Mouse (Mus musculus): ENCODE measurements at regions not wholly inside any gene's neighbourhood (a gene's known extent, or its start where the extent isn't known, plus 50 kb on each side); places are given as distances from the start of the nearest gene placed in this dataset.

DNA sequence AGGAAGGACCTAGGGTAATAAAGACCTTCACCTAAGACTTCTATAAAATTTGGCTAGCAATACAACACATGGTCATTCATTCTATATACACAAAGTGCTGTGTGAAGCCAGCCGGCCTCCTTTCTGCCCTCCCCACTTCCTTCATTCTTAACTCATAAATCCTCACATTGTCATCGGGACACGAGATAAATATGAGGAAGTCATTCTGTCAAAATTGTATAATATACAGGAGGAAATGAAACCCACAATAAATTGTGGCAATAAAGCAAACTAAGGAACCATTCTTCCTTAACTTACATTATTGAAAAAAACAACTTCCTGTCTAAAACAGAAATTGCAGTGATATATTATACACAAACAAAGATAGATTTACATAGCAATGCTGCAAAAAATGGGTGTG lies 275.9 kb upstream of the Trib2 start:
- H3K4me1 ChIP-seq (ENCODE audit: control insufficient read depth, insufficient read depth, low read length), result no peaks in the 10 kb centered on the region; the same call in 1 of the 2 replicates
- no peaks in the 10 kb centered on the region for H3K36me3 ChIP-seq (ENCODE audit: control insufficient read depth, insufficient read depth, low read length)
- no peaks in the 10 kb centered on the region for H3K9me3 ChIP-seq (ENCODE audit: control insufficient read depth, low read length)
- no peaks in the 10 kb centered on the region for H3K27me3 ChIP-seq (ENCODE audit: control insufficient read depth, insufficient read depth, low read length)
- H3K27ac ChIP-seq (ENCODE audit: low read depth, low read length), result no peak overlapping the region
- no peak for DNase-seq (ENCODE audit: low spot score)
- H3K4me2 ChIP-seq (ENCODE audit: low read depth), result no peak overlapping the region
- no peak overlapping the region for H3K9ac ChIP-seq (ENCODE audit: low read length)
- 79% methylated on average over 3 of the region's 3 CpGs for WGBS
- H3K4me3 ChIP-seq (ENCODE audit: low read depth, low read length), result no peak overlapping the region
- ATAC-seq (ENCODE audit: insufficient read depth, low FRiP score, low TSS enrichment), result no peak

GRCm38 (mm10) chr12:16091336-16091735 lies 274.6 kb upstream of the Trib2 start:
- H3K4me1 ChIP-seq (ENCODE audit: control insufficient read depth, insufficient read depth, low read length), result no peaks in the 10 kb centered on the region; the same call in 1 of the 2 replicates
- no peaks in the 10 kb centered on the region for H3K36me3 ChIP-seq (ENCODE audit: control insufficient read depth, insufficient read depth, low read length)
- no peak overlapping the region for H3K9ac ChIP-seq (ENCODE audit: low read length)
- ATAC-seq (ENCODE audit: insufficient read depth, low FRiP score, low TSS enrichment) (no peak), DNase-seq (ENCODE audit: low spot score) (peak; percentile 26)
- H3K4me3 ChIP-seq (ENCODE audit: low read depth, low read length), result no peak overlapping the region
- no peaks in the 10 kb centered on the region for H3K27me3 ChIP-seq (ENCODE audit: control insufficient read depth, insufficient read depth, low read length)
- no peak overlapping the region for H3K4me2 ChIP-seq (ENCODE audit: low read depth)
- no peaks in the 10 kb centered on the region for H3K9me3 ChIP-seq (ENCODE audit: control insufficient read depth, low read length)
- 25% methylated on average over 6 of the region's 6 CpGs for WGBS
- H3K27ac ChIP-seq (ENCODE audit: low read depth, low read length), result no peak overlapping the region

DNA sequence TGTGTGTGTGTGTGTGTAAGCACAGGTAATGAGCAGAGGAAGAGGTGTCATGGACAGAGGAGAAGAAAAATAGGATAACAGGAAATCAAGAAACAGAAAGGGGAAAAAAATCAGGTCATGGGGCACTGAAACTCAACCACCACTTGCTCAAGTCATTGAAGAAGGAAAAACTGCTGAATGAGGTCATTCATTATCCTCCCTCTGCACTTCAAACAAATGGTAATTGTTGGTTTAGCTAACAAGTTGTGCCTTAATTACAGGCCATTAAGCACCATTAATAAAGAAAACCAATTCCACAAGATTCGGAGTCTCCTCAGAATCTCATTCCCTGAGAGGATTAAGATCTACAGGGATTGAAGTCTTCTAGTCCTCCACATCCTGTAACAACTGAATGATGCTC lies 266.5 kb upstream of the Trib2 start:
- no peaks in the 10 kb centered on the region for H3K36me3 ChIP-seq (ENCODE audit: control insufficient read depth, insufficient read depth, low read length)
- DNase-seq (ENCODE audit: low spot score) (no peak), ATAC-seq (ENCODE audit: insufficient read depth, low FRiP score, low TSS enrichment) (no peak)
- H3K27ac ChIP-seq (ENCODE audit: low read depth, low read length), result no peak overlapping the region
- WGBS, result 21% methylated on average over 1 of the region's 1 CpGs
- no peaks in the 10 kb centered on the region for H3K4me1 ChIP-seq (ENCODE audit: control insufficient read depth, insufficient read depth, low read length)
- H3K9ac ChIP-seq (ENCODE audit: low read length), result no peak overlapping the region
- H3K4me3 ChIP-seq (ENCODE audit: low read depth, low read length), result no peak overlapping the region
- H3K9me3 ChIP-seq (ENCODE audit: control insufficient read depth, low read length), result no peaks in the 10 kb centered on the region
- no peaks in the 10 kb centered on the region for H3K27me3 ChIP-seq (ENCODE audit: control insufficient read depth, insufficient read depth, low read length)
- H3K4me2 ChIP-seq (ENCODE audit: low read depth), result no peak overlapping the region

GRCm38 (mm10) chr12:16077215-16077614 lies 260.5 kb upstream of the Trib2 start:
- no peak overlapping the region for H3K27ac ChIP-seq (ENCODE audit: low read depth, low read length)
- H3K9ac ChIP-seq (ENCODE audit: low read length), result no peak overlapping the region
- no peaks in the 10 kb centered on the region for H3K27me3 ChIP-seq (ENCODE audit: control insufficient read depth, insufficient read depth, low read length)
- no peak overlapping the region for H3K4me2 ChIP-seq (ENCODE audit: low read depth)
- ATAC-seq (ENCODE audit: insufficient read depth, low FRiP score, low TSS enrichment) (no peak), DNase-seq (ENCODE audit: low spot score) (no peak)
- no peaks in the 10 kb centered on the region for H3K4me1 ChIP-seq (ENCODE audit: control insufficient read depth, insufficient read depth, low read length)
- H3K4me3 ChIP-seq (ENCODE audit: low read depth, low read length), result no peak overlapping the region
- H3K36me3 ChIP-seq (ENCODE audit: control insufficient read depth, insufficient read depth, low read length), result no peaks in the 10 kb centered on the region
- 92% methylated on average over 1 of the region's 1 CpGs for WGBS
- H3K9me3 ChIP-seq (ENCODE audit: control insufficient read depth, low read length), result no peaks in the 10 kb centered on the region

GRCm38 (mm10) chr12:16075962-16076361 lies 259.2 kb upstream of the Trib2 start:
- Histone ChIP-seq H3K27ac (ENCODE audit: low read depth, low read length) (no peak overlapping the region), H3K36me3 (ENCODE audit: control insufficient read depth, insufficient read depth, low read length) (no peaks in the 10 kb centered on the region), H3K4me3 (ENCODE audit: low read depth, low read length) (no peak overlapping the region), H3K4me1 (ENCODE audit: control insufficient read depth, insufficient read depth, low read length) (no peaks in the 10 kb centered on the region), H3K4me2 (ENCODE audit: low read depth) (no peak overlapping the region), H3K9me3 (ENCODE audit: control insufficient read depth, low read length) (no peaks in the 10 kb centered on the region), H3K9ac (ENCODE audit: low read length) (no peak overlapping the region), H3K27me3 (ENCODE audit: control insufficient read depth, insufficient read depth, low read length) (no peaks in the 10 kb centered on the region)
- WGBS, result 77% methylated on average over 2 of the region's 2 CpGs
- ATAC-seq (ENCODE audit: insufficient read depth, low FRiP score, low TSS enrichment) (no peak), DNase-seq (ENCODE audit: low spot score) (no peak)

DNA sequence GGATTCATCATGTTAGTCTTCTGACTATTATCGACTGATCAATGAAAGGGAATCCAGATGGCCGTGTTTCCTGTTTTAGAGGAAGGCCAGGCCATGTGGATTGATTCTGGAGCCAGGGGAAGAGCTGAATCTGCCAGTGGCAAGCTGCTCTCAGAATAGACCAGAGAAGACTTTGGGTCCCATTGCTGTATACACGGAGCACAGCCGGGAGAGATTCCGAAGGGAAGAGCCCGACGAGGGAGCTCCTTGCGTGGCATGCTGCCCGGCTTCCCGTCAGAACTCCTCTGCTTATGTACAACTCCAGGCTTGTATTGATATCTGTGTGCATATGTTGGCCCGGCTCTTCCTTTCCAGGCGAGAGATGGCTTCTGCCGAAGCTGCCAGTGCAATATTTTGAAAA lies 252.2 kb upstream of the Trib2 start:
- 95% methylated on average over 13 of the region's 13 CpGs for whole genome bisulfite sequencing
- no peak overlapping the region for H3K4me2 ChIP-seq (ENCODE audit: low read depth)
- no peak overlapping the region for H3K27ac ChIP-seq (ENCODE audit: low read depth, low read length)
- H3K9ac ChIP-seq (ENCODE audit: low read length), result no peak overlapping the region
- H3K9me3 ChIP-seq (ENCODE audit: control insufficient read depth, low read length), result no peaks in the 10 kb centered on the region
- H3K4me1 ChIP-seq (ENCODE audit: control insufficient read depth, insufficient read depth, low read length), result no peaks in the 10 kb centered on the region
- H3K36me3 ChIP-seq (ENCODE audit: control insufficient read depth, insufficient read depth, low read length), result no peaks in the 10 kb centered on the region
- ATAC-seq (ENCODE audit: insufficient read depth, low FRiP score, low TSS enrichment) (no peak), DNase-seq (ENCODE audit: low spot score) (no peak)
- H3K4me3 ChIP-seq (ENCODE audit: low read depth, low read length), result no peak overlapping the region
- no peaks in the 10 kb centered on the region for H3K27me3 ChIP-seq (ENCODE audit: control insufficient read depth, insufficient read depth, low read length)

- Histone ChIP-seq H3K4me2 (ENCODE audit: low read depth) (no peak overlapping the region), H3K4me1 (ENCODE audit: control insufficient read depth, insufficient read depth, low read length) (no peaks in the 10 kb centered on the region), H3K27me3 (ENCODE audit: control insufficient read depth, insufficient read depth, low read length) (no peaks in the 10 kb centered on the region), H3K9ac (ENCODE audit: low read length) (no peak overlapping the region), H3K9me3 (ENCODE audit: control insufficient read depth, low read length) (no peaks in the 10 kb centered on the region), H3K36me3 (ENCODE audit: control insufficient read depth, insufficient read depth, low read length) (no peaks in the 10 kb centered on the region), H3K4me3 (ENCODE audit: low read depth, low read length) (no peak overlapping the region), H3K27ac (ENCODE audit: low read depth, low read length) (no peak overlapping the region)
- ATAC-seq (ENCODE audit: insufficient read depth, low FRiP score, low TSS enrichment) (no peak), DNase-seq (ENCODE audit: low spot score) (no peak)
- WGBS, result 87% methylated on average over 7 of the region's 7 CpGs
Observed at GRCm38 (mm10) chr12:16062689-16063088, 246.0 kb upstream of the Trib2 start.

DNA sequence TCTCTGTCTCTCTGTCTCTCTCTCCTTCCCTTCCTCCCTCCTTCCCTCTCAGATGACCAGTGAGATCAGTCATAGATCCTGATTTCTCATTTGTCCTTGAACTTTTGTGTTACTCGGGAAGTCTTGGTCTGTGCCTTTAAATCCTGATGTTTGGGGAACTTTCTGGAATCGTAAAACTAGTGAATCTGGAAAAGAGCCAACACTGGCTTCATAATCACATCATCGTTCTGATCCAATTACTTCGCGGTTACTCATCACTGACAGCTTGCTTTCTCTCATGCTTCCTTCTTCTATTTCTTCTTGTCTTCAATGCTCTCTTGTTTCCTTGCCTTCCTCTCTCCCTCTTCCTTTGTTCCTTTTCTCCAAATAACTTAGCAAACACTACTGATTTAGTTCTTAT lies 243.7 kb upstream of the Trib2 start:
- Histone ChIP-seq H3K36me3 (ENCODE audit: control insufficient read depth, insufficient read depth, low read length) (no peaks in the 10 kb centered on the region), H3K4me2 (ENCODE audit: low read depth) (no peak overlapping the region), H3K4me3 (ENCODE audit: low read depth, low read length) (no peak overlapping the region), H3K9ac (ENCODE audit: low read length) (no peak overlapping the region), H3K4me1 (ENCODE audit: control insufficient read depth, insufficient read depth, low read length) (no peaks in the 10 kb centered on the region), H3K27ac (ENCODE audit: low read depth, low read length) (no peak overlapping the region), H3K9me3 (ENCODE audit: control insufficient read depth, low read length) (no peaks in the 10 kb centered on the region), H3K27me3 (ENCODE audit: control insufficient read depth, insufficient read depth, low read length) (no peaks in the 10 kb centered on the region)
- DNase-seq (ENCODE audit: low spot score) (no peak), ATAC-seq (ENCODE audit: insufficient read depth, low FRiP score, low TSS enrichment) (no peak)
- WGBS, result 86% methylated on average over 5 of the region's 5 CpGs

- Histone ChIP-seq H3K4me1 (ENCODE audit: control insufficient read depth, insufficient read depth, low read length) (no peaks in the 10 kb centered on the region), H3K36me3 (ENCODE audit: control insufficient read depth, insufficient read depth, low read length) (no peaks in the 10 kb centered on the region), H3K9me3 (ENCODE audit: control insufficient read depth, low read length) (no peaks in the 10 kb centered on the region), H3K4me2 (ENCODE audit: low read depth) (no peak overlapping the region), H3K27ac (ENCODE audit: low read depth, low read length) (no peak overlapping the region), H3K27me3 (ENCODE audit: control insufficient read depth, insufficient read depth, low read length) (no peaks in the 10 kb centered on the region), H3K4me3 (ENCODE audit: low read depth, low read length) (no peak overlapping the region), H3K9ac (ENCODE audit: low read length) (no peak overlapping the region)
- 86% methylated on average over 3 of the region's 3 CpGs for WGBS
- ATAC-seq (ENCODE audit: insufficient read depth, low FRiP score, low TSS enrichment) (no peak), DNase-seq (ENCODE audit: low spot score) (no peak)
Observed at GRCm38 (mm10) chr12:16058255-16058654, 241.5 kb upstream of the Trib2 start.

Data from neural tube, embryonic 11.5 days (tissue).